17 mouse cellular contexts compared by ENCODE assay signal in genomic region chr19:9918176-9918861, GRCm38 (mm10).
"Had no signal": no experiment of that assay in that cellular context is flagged by ENCODE, and none has a peak within 500 bp of the region (broad histone marks: within the 10 kb centered on the region; RNA-seq: fewer than 3 reads in every experiment).

No protein-coding gene starts in this region.

- H3K9ac ChIP-seq: kidney, embryonic 15.5 days; limb, embryonic 13.5 days; liver, embryonic 12.5 days; liver, embryonic 15.5 days; lung, embryonic 15.5 days had no signal

- DNase-seq: kidney, postnatal 10 days; kidney, postnatal 36 days; liver; lung, adult 18-20 months; lung, postnatal 10 days; midbrain, embryonic 14.5 days; thymus, adult 2 months; thymus, postnatal 14 days; thymus, postnatal 4 days had no signal

- H3K27ac ChIP-seq: kidney, embryonic 15.5 days; limb, embryonic 10.5 days; limb, embryonic 13.5 days; liver, embryonic 12.5 days; liver, embryonic 15.5 days; lung, embryonic 15.5 days; stomach, postnatal 0 days had no signal

- H3K4me2 ChIP-seq: kidney, embryonic 15.5 days; limb, embryonic 13.5 days; liver, embryonic 12.5 days; liver, embryonic 15.5 days; lung, embryonic 15.5 days; midbrain, embryonic 11.5 days had no signal

- H3K4me3 ChIP-seq: kidney, embryonic 15.5 days; limb, embryonic 10.5 days; limb, embryonic 13.5 days; liver, embryonic 12.5 days; liver, embryonic 15.5 days; lung, embryonic 15.5 days had no signal

- H3K27me3 ChIP-seq: kidney, embryonic 15.5 days; limb, embryonic 13.5 days; liver, embryonic 12.5 days; liver, embryonic 15.5 days; lung, embryonic 15.5 days had no signal

- H3K9me3 ChIP-seq: kidney, embryonic 15.5 days; limb, embryonic 10.5 days; limb, embryonic 13.5 days; liver, embryonic 12.5 days; liver, embryonic 15.5 days; lung, embryonic 15.5 days had no signal

- H3K36me3 ChIP-seq: kidney, embryonic 15.5 days; limb, embryonic 10.5 days; limb, embryonic 13.5 days; liver, embryonic 12.5 days; liver, embryonic 15.5 days; lung, embryonic 15.5 days had no signal
